10 mouse cellular contexts compared by ENCODE assay signal in genomic region chr2:157807621-157808367, GRCm38 (mm10).
A peak's percentile ranks its signal among the peaks of the same experiment; 100 is the strongest.
DNase-seq lines count a peak whose midpoint lies in the region; ATAC-seq and TF ChIP-seq lines count a peak whose summit lies in the region.
"Had no signal": no experiment of that assay in that cellular context is flagged by ENCODE, and none has a peak within 500 bp of the region (broad histone marks: within the 10 kb centered on the region; RNA-seq: fewer than 3 reads in every experiment).

No protein-coding gene starts in this region.

- H3K27ac ChIP-seq in forebrain, embryonic 11.5 days (ENCODE audit: low read depth, low read length): no peak overlapping the region
- H3K27ac ChIP-seq in forebrain, embryonic 15.5 days (replicated peaks): no peak overlapping the region
- no peak overlapping the region for H3K27ac ChIP-seq in kidney, postnatal 0 days
- H3K27ac ChIP-seq in bone marrow, adult 2 months (ENCODE audit: control insufficient read depth, insufficient read depth, low read depth, low read length, poor library complexity): peak overlapping the region; percentile 45
- H3K27ac ChIP-seq in midbrain, embryonic 14.5 days (replicated peaks; ENCODE audit: low read depth, low read length): peak overlapping the region; percentile 67
- H3K27ac ChIP-seq: liver, embryonic 13.5 days; neural tube, embryonic 12.5 days had no signal

- no peak overlapping the region for H3K4me3 ChIP-seq in forebrain, embryonic 11.5 days (ENCODE audit: low read depth, low read length)
- H3K4me3 ChIP-seq in forebrain, embryonic 15.5 days: no peak overlapping the region
- no peak overlapping the region for H3K4me3 ChIP-seq in kidney, postnatal 0 days (replicated peaks; ENCODE audit: low read depth, low read length)
- no peak overlapping the region for H3K4me3 ChIP-seq in bone marrow, adult 2 months (replicated peaks; ENCODE audit: control insufficient read depth, low read depth, low read length)
- no peak overlapping the region for H3K4me3 ChIP-seq in midbrain, embryonic 14.5 days (replicated peaks; ENCODE audit: low read depth, low read length)
- H3K4me3 ChIP-seq: liver, embryonic 13.5 days; neural tube, embryonic 12.5 days had no signal

- no peak for TF ChIP-seq CTCF in kidney, postnatal 0 days (IDR thresholded peaks at IDR 0.05; ENCODE audit: low read depth)
- no peak for TF ChIP-seq CTCF in bone marrow, adult 2 months (IDR thresholded peaks at IDR 0.05; ENCODE audit: control insufficient read depth, insufficient read depth, low read length)

- no peaks in the 10 kb centered on the region for H3K9me3 ChIP-seq in forebrain, embryonic 11.5 days (ENCODE audit: control insufficient read depth, low read length)
- H3K9me3 ChIP-seq in forebrain, embryonic 15.5 days: no peaks in the 10 kb centered on the region
- no peaks in the 10 kb centered on the region for H3K9me3 ChIP-seq in kidney, postnatal 0 days (replicated peaks; ENCODE audit: low read length)
- no peaks in the 10 kb centered on the region for H3K9me3 ChIP-seq in midbrain, embryonic 14.5 days (ENCODE audit: control insufficient read depth, low read length)
- H3K9me3 ChIP-seq: liver, embryonic 13.5 days; neural tube, embryonic 12.5 days had no signal

- H3K9ac ChIP-seq in forebrain, embryonic 11.5 days (ENCODE audit: low read length): no peak overlapping the region
- no peak overlapping the region for H3K9ac ChIP-seq in forebrain, embryonic 15.5 days (replicated peaks)
- 0 out of 2 replicates have a peak overlapping the region, but pooled peaks have one; percentile 23 for H3K9ac ChIP-seq in kidney, postnatal 0 days (ENCODE audit: low read depth, low read length)
- no peak overlapping the region for H3K9ac ChIP-seq in midbrain, embryonic 14.5 days (replicated peaks; ENCODE audit: low read length)
- H3K9ac ChIP-seq: liver, embryonic 13.5 days; neural tube, embryonic 12.5 days had no signal

- H3K4me2 ChIP-seq in forebrain, embryonic 11.5 days (ENCODE audit: low read depth, low read length, severe bottlenecking): no peak overlapping the region
- no peak overlapping the region for H3K4me2 ChIP-seq in forebrain, embryonic 15.5 days (replicated peaks)
- H3K4me2 ChIP-seq in kidney, postnatal 0 days (ENCODE audit: low read length): no peak overlapping the region
- no peak overlapping the region for H3K4me2 ChIP-seq in midbrain, embryonic 14.5 days (ENCODE audit: low read length)
- H3K4me2 ChIP-seq: liver, embryonic 13.5 days; neural tube, embryonic 12.5 days had no signal

- 51% methylated on average over 7 of the region's 7 CpGs for WGBS in forebrain, embryonic 11.5 days
- WGBS in forebrain, embryonic 15.5 days: 43% methylated on average over 7 of the region's 7 CpGs
- WGBS in kidney, postnatal 0 days: 52% methylated on average over 7 of the region's 7 CpGs
- WGBS in bone marrow, adult 2 months: 70% methylated on average over 7 of the region's 7 CpGs
- WGBS in midbrain, embryonic 14.5 days: 38% methylated on average over 7 of the region's 7 CpGs

- H3K36me3 ChIP-seq in forebrain, embryonic 11.5 days (ENCODE audit: control insufficient read depth, insufficient read depth, low read length): no peaks in the 10 kb centered on the region
- peaks cover 15% of the 10 kb centered on the region; the same call in 1 of the 2 replicates for H3K36me3 ChIP-seq in forebrain, embryonic 15.5 days
- H3K36me3 ChIP-seq in kidney, postnatal 0 days (ENCODE audit: insufficient read depth, low read length): peaks cover 14% of the 10 kb centered on the region; the same call in 1 of the 2 replicates
- H3K36me3 ChIP-seq in midbrain, embryonic 14.5 days (ENCODE audit: control insufficient read depth, insufficient read depth, low read length): peaks cover 25% of the 10 kb centered on the region

- no peaks in the 10 kb centered on the region for H3K27me3 ChIP-seq in forebrain, embryonic 11.5 days (ENCODE audit: control insufficient read depth, insufficient read depth, low read length)
- no peaks in the 10 kb centered on the region for H3K27me3 ChIP-seq in forebrain, embryonic 15.5 days
- H3K27me3 ChIP-seq in kidney, postnatal 0 days (ENCODE audit: insufficient read depth, low read length): no peaks in the 10 kb centered on the region
- H3K27me3 ChIP-seq in midbrain, embryonic 14.5 days (ENCODE audit: control insufficient read depth, insufficient read depth, low read length): no peaks in the 10 kb centered on the region
- H3K27me3 ChIP-seq: liver, embryonic 13.5 days had no signal

- H3K4me1 ChIP-seq in forebrain, embryonic 11.5 days (replicated peaks; ENCODE audit: control insufficient read depth, insufficient read depth, low read length): peaks cover 9% of the 10 kb centered on the region; the same call in 1 of the 2 replicates
- H3K4me1 ChIP-seq in forebrain, embryonic 15.5 days: peaks cover 34% of the 10 kb centered on the region
- no peaks in the 10 kb centered on the region for H3K4me1 ChIP-seq in kidney, postnatal 0 days (replicated peaks; ENCODE audit: insufficient read depth, low read length)
- peaks cover 5% of the 10 kb centered on the region for H3K4me1 ChIP-seq in bone marrow, adult 2 months (ENCODE audit: control insufficient read depth, insufficient read depth, low read length)
- H3K4me1 ChIP-seq in midbrain, embryonic 14.5 days (ENCODE audit: control insufficient read depth, insufficient read depth, low read length): peaks cover 48% of the 10 kb centered on the region

- no peak for TF ChIP-seq POLR2A in bone marrow, adult 2 months (IDR thresholded peaks at IDR 0.05; ENCODE audit: borderline replicate concordance, control insufficient read depth, low read depth, low read length)

- peak; percentile 46 for DNase-seq in forebrain, embryonic 11.5 days (ENCODE audit: low spot score)
- peak; percentile 67 for DNase-seq in kidney, postnatal 0 days (ENCODE audit: low spot score)
- DNase-seq in kidney, postnatal 36 days: no peak
- no peak for DNase-seq in midbrain, embryonic 14.5 days
- no peak for DNase-seq in cerebellum, adult 18-20 months
- DNase-seq in spleen, postnatal 10 days (ENCODE audit: low spot score in 2 of 2): no peak
- DNase-seq: liver, embryonic 13.5 days had no signal

- ATAC-seq in forebrain, embryonic 11.5 days (replicated peaks; ENCODE audit: low FRiP score): no peak
- no peak for ATAC-seq in forebrain, embryonic 15.5 days (replicated peaks)
- ATAC-seq in kidney, postnatal 0 days (replicated peaks; ENCODE audit: low FRiP score, low read depth): peak; percentile 33; the same call in 1 of the 2 replicates
- no peak for ATAC-seq in midbrain, embryonic 14.5 days (ENCODE audit: low FRiP score, low TSS enrichment)

Comparison
In these comparisons a context has a peak if more than half of its experiments do, and no peak if none do; other contexts are left out.
1. DNase-seq: peak in forebrain, embryonic 11.5 days (single experiment) and kidney, postnatal 0 days (single experiment); none in kidney, postnatal 36 days (0 of 2), midbrain, embryonic 14.5 days (single experiment), cerebellum, adult 18-20 months (0 of 2) and spleen, postnatal 10 days (0 of 2).
2. H3K27ac ChIP-seq: peak in bone marrow, adult 2 months (single experiment) and midbrain, embryonic 14.5 days (single experiment); none in forebrain, embryonic 11.5 days (single experiment), forebrain, embryonic 15.5 days (single experiment) and kidney, postnatal 0 days (single experiment).